Mouse (Mus musculus) activated CD4-positive, CD25-positive, alpha-beta regulatory T cell, adult 9 weeks (primary cell): ENCODE results near the gene Araf. TPM values are rescaled to one million over a fixed set of nuclear protein-coding genes. Genes with fewer than 3 reads are reported as not detected.

Source experiments
- polyA plus RNA-seq: library from polyadenylated mRNA; unstranded; fragments of 100-300 nt; shearing (Covaris generic); gene quantifications from one replicate; pipeline ENCODE4 v1.2.1, GENCODE M21; 2017

Araf gene
- 185 TPM for polyA plus RNA-seq

GRCm38 (mm10) chrX:20797681-20798080 is at the start of gene Araf:
Gene Araf, plus strand, starts transcription at chrX:20797814.

GRCm38 (mm10) chrX:20869962-20870513 is 72.4 kb downstream of the Araf start, which contains the start of gene Timp1:
Gene Timp1, plus strand, starts transcription at chrX:20870166.

Other genes with a start within 250 kb of the Araf start
- gene Rgn, start 248.0 kb upstream of the Araf start, polyA plus RNA-seq = not detected
- 84.1 TPM for gene Rbm10, start 180.3 kb upstream of the Araf start, polyA plus RNA-seq
- 180 TPM for gene Ndufb11, start 180.2 kb upstream of the Araf start, polyA plus RNA-seq
- gene Uba1, start 139.5 kb upstream of the Araf start, polyA plus RNA-seq = 275 TPM
- gene Cdk16, start 109.9 kb upstream of the Araf start, polyA plus RNA-seq = 10.6 TPM
- 23.5 TPM for gene Usp11, start 93.9 kb upstream of the Araf start, polyA plus RNA-seq
- gene Timp1, start 72.4 kb downstream of the Araf start, polyA plus RNA-seq = not detected
- 0.13 TPM for gene Syn1, start 123.2 kb downstream of the Araf start, polyA plus RNA-seq
- gene Cfp, start 133.7 kb downstream of the Araf start, polyA plus RNA-seq = 7.6 TPM
- 10.9 TPM for gene Elk1, start 152.8 kb downstream of the Araf start, polyA plus RNA-seq
- 44.5 TPM for gene Uxt, start 164.2 kb downstream of the Araf start, polyA plus RNA-seq